Mouse (Mus musculus) liver, embryonic 14.5 days (tissue): Measurements from ENCODE around the gene Dut. TPM values are rescaled to one million over a fixed set of nuclear protein-coding genes. Genes with fewer than 3 reads are reported as not detected.
A peak's percentile ranks its signal among the peaks of the same experiment; 100 is the strongest.
"Not testable (repeated sequence)": the region's sequence is repeated elsewhere in the genome, so short reads cannot be mapped to it uniquely, and the experiment has no call there.

Experiments
- ATAC-seq: fragments of 200-750 bp; cut with Nextera tagmentation; 2 replicates; pipeline ENCODE4 v1.8.0; 2017; ENCODE audit warnings: moderate number of reproducible peaks, mild to moderate bottlenecking, moderate library complexity; ENCODE audit not compliant: insufficient read depth
- DNase-seq, 3 experiments: peaks; one replicate each; pipeline ENCODE4 v3.0.0-alpha.2; 2012 to 2013; ENCODE audit warnings: low read depth in 3 of 3, low spot score in 3 of 3
- H3K27ac ChIP-seq: fragments of 300-500 bp; sonication (generic); 2 replicates; pipeline ENCODE4 v1.5.1; 2014; ENCODE audit warnings: moderate library complexity, mild to moderate bottlenecking, control low read depth, inconsistent platforms
- H3K27me3 ChIP-seq: fragments of 300-500 bp; sonication (generic); 2 replicates; pipeline ENCODE4 v1.6.1; 2014; ENCODE audit warnings: mild to moderate bottlenecking, low read length, moderate library complexity; ENCODE audit not compliant: control insufficient read depth, insufficient read depth
- H3K36me3 ChIP-seq: fragments of 300-500 bp; sonication (generic); replicated peaks from 2 replicates; pipeline ENCODE4 v1.6.1; 2014; ENCODE audit warnings: low read depth; ENCODE audit not compliant: control insufficient read depth, insufficient read depth
- H3K4me1 ChIP-seq, 2 experiments: fragments of 200-500 bp in 1 of 2; fragments of 300-500 bp in 1 of 2; sonication (generic) in 1 of 2; replicated peaks; 2 replicates each; pipeline ENCODE4 v1.6.1; 2012 to 2014; ENCODE audit warnings: antibody characterized with exemption in 1 of 2, inconsistent platforms in 1 of 2, low read length in 1 of 2; ENCODE audit not compliant: control insufficient read depth in 2 of 2, insufficient read depth in 2 of 2
- H3K4me2 ChIP-seq: fragments of 300-500 bp; sonication (generic); 2 replicates; pipeline ENCODE4 v1.6.1; 2014; ENCODE audit warnings: low read depth, mild to moderate bottlenecking, control low read depth, moderate library complexity
- H3K4me3 ChIP-seq, 2 experiments: fragments of 200-500 bp in 1 of 2; fragments of 300-500 bp in 1 of 2; sonication (generic) in 1 of 2; 2 replicates each; pipeline ENCODE4 v1.5.1; 2012 to 2014; ENCODE audit warnings: low read depth in 2 of 2, low read length in 2 of 2, mild to moderate bottlenecking in 2 of 2, control low read depth in 1 of 2, inconsistent platforms in 1 of 2, moderate library complexity in 1 of 2; ENCODE audit not compliant: insufficient read depth in 1 of 2
- H3K9ac ChIP-seq: fragments of 300-500 bp; sonication (generic); replicated peaks from 2 replicates; pipeline ENCODE4 v1.6.1; 2014; ENCODE audit warnings: mild to moderate bottlenecking, control low read depth, moderate library complexity
- H3K9me3 ChIP-seq: fragments of 300-500 bp; sonication (generic); 2 replicates; pipeline ENCODE4 v1.6.1; 2016; ENCODE audit warnings: low read length, mixed read lengths; ENCODE audit not compliant: control insufficient read depth
- CTCF ChIP-seq: IDR thresholded peaks from 2 replicates; pipeline ENCODE4 v1.5.1; 2016; ENCODE audit warnings: antibody characterized with exemption, low read depth, control low read depth
- EP300 ChIP-seq: IDR thresholded peaks from 2 replicates; pipeline ENCODE4 v1.6.1; 2016; ENCODE audit warnings: antibody characterized with exemption, low read depth
- WGBS: fragments of 180-500 bp; shearing (Covaris S2); extraction: QIAGEN DNeasy Blood & Tissue Kit; methylation state at CpG from one replicate; pipeline ENCODE4 v1.1.7; 2014; ENCODE audit not compliant: insufficient replicate concordance; 5-methylcytosine and 5-hydroxymethylcytosine counted together
- polyA plus RNA-seq, 2 experiments: library from polyadenylated mRNA; depleted of rRNA in 1 of 2; stranded (reverse) in 1 of 2; unstranded in 1 of 2; fragments of >200 nt; fragmentation: Nextera tagmentation in 1 of 2; extraction: Ambion mirVana in 1 of 2; gene quantifications; 2 replicates each; pipeline versions ENCODE4 v1.2.1 to v1.2.3; 2012 to 2014

Dut gene
- polyA plus RNA-seq, 2 experiments: 89.0 to 138 TPM

GRCm38 (mm10) chr2:125278474-125278873 is 31.5 kb downstream of the Dut start:
- TF ChIP-seq EP300 (no peak), CTCF (no peak)
- ATAC-seq (no peak), DNase-seq (no peak)
- H3K9ac ChIP-seq: no peak overlapping the region
- H3K27ac ChIP-seq: no peak overlapping the region
- no peaks in the 10 kb centered on the region for H3K27me3 ChIP-seq
- 19% methylated on average over 7 of the region's 7 CpGs for WGBS
- no peaks in the 10 kb centered on the region for H3K4me1 ChIP-seq
- H3K4me2 ChIP-seq: no peak overlapping the region
- no peak overlapping the region for H3K4me3 ChIP-seq
- no peaks in the 10 kb centered on the region for H3K36me3 ChIP-seq
- no peaks in the 10 kb centered on the region for H3K9me3 ChIP-seq

GRCm38 (mm10) chr2:125279995-125280394 is 33.0 kb downstream of the Dut start:
- not testable (repeated sequence) for H3K36me3 ChIP-seq, DNase-seq, H3K27me3 ChIP-seq, H3K27ac ChIP-seq, H3K9me3 ChIP-seq, H3K4me3 ChIP-seq, H3K4me2 ChIP-seq, H3K9ac ChIP-seq, H3K4me1 ChIP-seq, ATAC-seq
- WGBS: 70% methylated on average over 9 of the region's 9 CpGs

- Histone ChIP-seq H3K4me2 (no peak overlapping the region), H3K4me3 (peak overlapping the region in 1 of 2 experiments; percentile 13; a peak in 1 of 4 replicates), H3K4me1 (no peaks in the 10 kb centered on the region), H3K27ac (no peak overlapping the region), H3K9me3 (no peaks in the 10 kb centered on the region), H3K27me3 (no peaks in the 10 kb centered on the region), H3K36me3 (no peaks in the 10 kb centered on the region), H3K9ac (no peak overlapping the region)
- TF ChIP-seq EP300 (no peak), CTCF (no peak)
- ATAC-seq (no peak), DNase-seq (no peak)
- WGBS: 21% methylated on average over 14 of the region's 14 CpGs
Measured at GRCm38 (mm10) chr2:125282334-125283206, 35.6 kb downstream of the Dut start.

GRCm38 (mm10) chr2:125285777-125286176 is 38.8 kb downstream of the Dut start:
- H3K4me1 ChIP-seq: no peaks in the 10 kb centered on the region
- TF ChIP-seq CTCF (no peak), EP300 (no peak)
- no peak overlapping the region for H3K4me3 ChIP-seq
- H3K36me3 ChIP-seq: no peaks in the 10 kb centered on the region
- ATAC-seq: no peak
- H3K9me3 ChIP-seq: no peaks in the 10 kb centered on the region
- no peak overlapping the region for H3K27ac ChIP-seq
- DNase-seq: no peak
- no peak overlapping the region for H3K9ac ChIP-seq
- no peak overlapping the region for H3K4me2 ChIP-seq
- H3K27me3 ChIP-seq: no peaks in the 10 kb centered on the region
- WGBS: 71% methylated on average over 4 of the region's 4 CpGs

GRCm38 (mm10) chr2:125290197-125290965 is 43.4 kb downstream of the Dut start:
- H3K9ac ChIP-seq: no peak overlapping the region
- H3K27me3 ChIP-seq: no peaks in the 10 kb centered on the region
- ATAC-seq (no peak), DNase-seq (no peak)
- H3K4me2 ChIP-seq: no peak overlapping the region
- H3K36me3 ChIP-seq: no peaks in the 10 kb centered on the region
- WGBS: 64% methylated on average over 10 of the region's 10 CpGs
- no peaks in the 10 kb centered on the region for H3K9me3 ChIP-seq
- no peaks in the 10 kb centered on the region for H3K4me1 ChIP-seq
- no peak overlapping the region for H3K4me3 ChIP-seq
- TF ChIP-seq EP300: no peak
- TF ChIP-seq CTCF: no peak
- no peak overlapping the region for H3K27ac ChIP-seq
